Mouse (Mus musculus): ENCODE measurements around the gene Lingo3. TPM values are rescaled to one million over a fixed set of nuclear protein-coding genes. Genes with fewer than 3 reads are reported as not detected.

Gene Lingo3
- polyA plus RNA-seq, 1 experiment from 2014 or later = not detected

- ATAC-seq (ENCODE audit: insufficient read depth) = no peak
- Histone ChIP-seq H3K36me3 (replicated peaks) (no peaks in the 10 kb centered on the region), H3K9me3 (replicated peaks) (no peaks in the 10 kb centered on the region), H3K9ac (no peak overlapping the region), H3K4me2 (peak overlapping the region; percentile 46), H3K27ac (replicated peaks) (no peak overlapping the region), H3K4me3 (replicated peaks) (peak overlapping the region; percentile 32), H3K27me3 (peaks cover 90% of the 10 kb centered on the region), H3K4me1 (replicated peaks) (peaks cover 9% of the 10 kb centered on the region)
- WGBS (ENCODE audit: insufficient replicate concordance) = 12% methylated on average over 32 of the region's 32 CpGs
Observed at GRCm38 (mm10) chr10:80843087-80843930, 530 bp downstream of the Lingo3 start.

- H3K4me1 ChIP-seq (replicated peaks) = peaks cover 6% of the 10 kb centered on the region; the same call in 1 of the 2 replicates
- H3K9ac ChIP-seq = no peak overlapping the region
- H3K27me3 ChIP-seq = peaks cover 100% of the 10 kb centered on the region
- no peaks in the 10 kb centered on the region for H3K9me3 ChIP-seq (replicated peaks)
- no peak overlapping the region for H3K4me3 ChIP-seq (replicated peaks)
- H3K4me2 ChIP-seq = no peak overlapping the region
- WGBS (ENCODE audit: insufficient replicate concordance) = 73% methylated on average over 15 of the region's 15 CpGs
- H3K36me3 ChIP-seq (replicated peaks) = no peaks in the 10 kb centered on the region
- ATAC-seq (ENCODE audit: insufficient read depth) = no peak
- no peak overlapping the region for H3K27ac ChIP-seq (replicated peaks)
Observed at GRCm38 (mm10) chr10:80842334-80842733, 1.5 kb downstream of the Lingo3 start.

- H3K36me3 ChIP-seq (replicated peaks) = no peaks in the 10 kb centered on the region
- WGBS (ENCODE audit: insufficient replicate concordance) = 63% methylated on average over 2 of the region's 2 CpGs
- H3K9ac ChIP-seq = no peak overlapping the region
- ATAC-seq (ENCODE audit: insufficient read depth) = no peak
- H3K4me1 ChIP-seq (replicated peaks) = peaks cover 11% of the 10 kb centered on the region
- no peak overlapping the region for H3K4me3 ChIP-seq (replicated peaks)
- H3K4me2 ChIP-seq = no peak overlapping the region
- no peak overlapping the region for H3K27ac ChIP-seq (replicated peaks)
- H3K27me3 ChIP-seq = peaks cover 100% of the 10 kb centered on the region
- no peaks in the 10 kb centered on the region for H3K9me3 ChIP-seq (replicated peaks)
Observed at GRCm38 (mm10) chr10:80841685-80842084, 2.2 kb downstream of the Lingo3 start.

GRCm38 (mm10) chr10:80839848-80840247 is 4.0 kb downstream of the Lingo3 start:
- H3K9me3 ChIP-seq (replicated peaks) = no peaks in the 10 kb centered on the region
- H3K4me1 ChIP-seq (replicated peaks) = peaks cover 14% of the 10 kb centered on the region
- no peak overlapping the region for H3K4me3 ChIP-seq (replicated peaks)
- no peak overlapping the region for H3K9ac ChIP-seq
- no peak for ATAC-seq (ENCODE audit: insufficient read depth)
- no peak overlapping the region for H3K4me2 ChIP-seq
- H3K36me3 ChIP-seq (replicated peaks) = no peaks in the 10 kb centered on the region
- H3K27ac ChIP-seq (replicated peaks) = no peak overlapping the region
- WGBS (ENCODE audit: insufficient replicate concordance) = 45% methylated on average over 6 of the region's 6 CpGs
- peaks cover 100% of the 10 kb centered on the region for H3K27me3 ChIP-seq

- H3K27ac ChIP-seq (replicated peaks) = no peak overlapping the region
- 40% methylated on average over 2 of the region's 2 CpGs for WGBS (ENCODE audit: insufficient replicate concordance)
- H3K36me3 ChIP-seq (replicated peaks) = no peaks in the 10 kb centered on the region
- no peaks in the 10 kb centered on the region for H3K9me3 ChIP-seq (replicated peaks)
- ATAC-seq (ENCODE audit: insufficient read depth) = no peak
- H3K9ac ChIP-seq = no peak overlapping the region
- peaks cover 11% of the 10 kb centered on the region for H3K4me1 ChIP-seq (replicated peaks)
- no peak overlapping the region for H3K4me2 ChIP-seq
- peaks cover 100% of the 10 kb centered on the region for H3K27me3 ChIP-seq
- H3K4me3 ChIP-seq (replicated peaks) = no peak overlapping the region
Observed at GRCm38 (mm10) chr10:80838346-80838912, 5.4 kb downstream of the Lingo3 start.

- peaks cover 100% of the 10 kb centered on the region for H3K27me3 ChIP-seq
- H3K4me1 ChIP-seq (replicated peaks) = peaks cover 11% of the 10 kb centered on the region
- H3K9ac ChIP-seq = no peak overlapping the region
- 38% methylated on average over 2 of the region's 2 CpGs for WGBS (ENCODE audit: insufficient replicate concordance)
- no peaks in the 10 kb centered on the region for H3K36me3 ChIP-seq (replicated peaks)
- no peak for ATAC-seq (ENCODE audit: insufficient read depth)
- H3K9me3 ChIP-seq (replicated peaks) = no peaks in the 10 kb centered on the region
- no peak overlapping the region for H3K27ac ChIP-seq (replicated peaks)
- no peak overlapping the region for H3K4me3 ChIP-seq (replicated peaks)
- no peak overlapping the region for H3K4me2 ChIP-seq
Observed at GRCm38 (mm10) chr10:80837827-80838226, 6.0 kb downstream of the Lingo3 start.

- 38% methylated on average over 7 of the region's 7 CpGs for WGBS (ENCODE audit: insufficient replicate concordance)
- Histone ChIP-seq H3K9ac (no peak overlapping the region), H3K4me3 (replicated peaks) (no peak overlapping the region), H3K27me3 (peaks cover 98% of the 10 kb centered on the region), H3K4me1 (replicated peaks) (peaks cover 11% of the 10 kb centered on the region), H3K27ac (replicated peaks) (no peak overlapping the region), H3K4me2 (no peak overlapping the region), H3K9me3 (replicated peaks) (no peaks in the 10 kb centered on the region), H3K36me3 (replicated peaks) (no peaks in the 10 kb centered on the region)
- no peak for ATAC-seq (ENCODE audit: insufficient read depth)
Observed at GRCm38 (mm10) chr10:80836949-80837379, 6.9 kb downstream of the Lingo3 start.

- no peak overlapping the region for H3K27ac ChIP-seq (replicated peaks)
- H3K27me3 ChIP-seq = peaks cover 85% of the 10 kb centered on the region
- WGBS (ENCODE audit: insufficient replicate concordance) = 59% methylated on average over 30 of the region's 30 CpGs
- H3K4me1 ChIP-seq (replicated peaks) = peaks cover 24% of the 10 kb centered on the region
- no peaks in the 10 kb centered on the region for H3K9me3 ChIP-seq (replicated peaks)
- peaks cover 6% of the 10 kb centered on the region for H3K36me3 ChIP-seq (replicated peaks)
- no peak overlapping the region for H3K9ac ChIP-seq
- H3K4me2 ChIP-seq = no peak overlapping the region
- no peak for ATAC-seq (ENCODE audit: insufficient read depth)
- no peak overlapping the region for H3K4me3 ChIP-seq (replicated peaks)
Observed at GRCm38 (mm10) chr10:80835617-80836016, 8.2 kb downstream of the Lingo3 start.

- H3K27me3 ChIP-seq = peaks cover 57% of the 10 kb centered on the region
- 65% methylated on average over 7 of the region's 7 CpGs for WGBS (ENCODE audit: insufficient replicate concordance)
- H3K4me1 ChIP-seq (replicated peaks) = peaks cover 49% of the 10 kb centered on the region
Observed at GRCm38 (mm10) chr10:80832818-80833217, 11.0 kb downstream of the Lingo3 start.

GRCm38 (mm10) chr10:80831136-80831535 is 12.7 kb downstream of the Lingo3 start:
- ATAC-seq (ENCODE audit: insufficient read depth) = no peak
- Histone ChIP-seq H3K27me3 (peaks cover 40% of the 10 kb centered on the region), H3K9me3 (replicated peaks) (no peaks in the 10 kb centered on the region), H3K9ac (no peak overlapping the region), H3K36me3 (replicated peaks) (peaks cover 40% of the 10 kb centered on the region), H3K4me1 (replicated peaks) (peaks cover 50% of the 10 kb centered on the region), H3K27ac (replicated peaks) (peak overlapping the region; percentile 56), H3K4me3 (replicated peaks) (no peak overlapping the region), H3K4me2 (peak overlapping the region; percentile 31; the same call in 1 of the 2 replicates)
- 2% methylated on average over 9 of the region's 9 CpGs for WGBS (ENCODE audit: insufficient replicate concordance)

More at GRCm38 (mm10) chr10:80832818-80833217, 11.0 kb downstream of the Lingo3 start:
- no peak overlapping the region for H3K4me3 ChIP-seq (replicated peaks)
- no peak overlapping the region for H3K9ac ChIP-seq
- no peaks in the 10 kb centered on the region for H3K9me3 ChIP-seq (replicated peaks)
- H3K4me2 ChIP-seq = no peak overlapping the region
- no peak for ATAC-seq (ENCODE audit: insufficient read depth)
- peaks cover 32% of the 10 kb centered on the region for H3K36me3 ChIP-seq (replicated peaks)
- no peak overlapping the region for H3K27ac ChIP-seq (replicated peaks)

Data from liver, embryonic 15.5 days (tissue).